Mouse (Mus musculus) NIH3T3 (cell line): ENCODE data around the gene Slc18a2.

ENCODE experiments used
- DNase-seq: peaks from one replicate; pipeline ENCODE4 v3.0.0-alpha.2; 2012; ENCODE audit warnings: low read depth

Gene Slc18a2

GRCm38 (mm10) chr19:59276354-59276753 is 15.7 kb downstream of the Slc18a2 start:
- DNase-seq = no peak

GRCm38 (mm10) chr19:59280841-59281240 is 20.1 kb downstream of the Slc18a2 start:
- DNase-seq = no peak

GRCm38 (mm10) chr19:59282001-59282400 is 21.3 kb downstream of the Slc18a2 start:
- DNase-seq = no peak

- no peak for DNase-seq
These were observed 28.3 kb downstream of the Slc18a2 start for GRCm38 (mm10) chr19:59289042-59289441.

- peak; percentile 56 for DNase-seq
These were observed 29.1 kb downstream of the Slc18a2 start for GRCm38 (mm10) chr19:59289811-59290210.

- no peak for DNase-seq
These were observed 31.6 kb downstream of the Slc18a2 start for GRCm38 (mm10) chr19:59292183-59292839.

GRCm38 (mm10) chr19:59315308-59315707 is 54.6 kb downstream of the Slc18a2 start:
- peak; percentile 31 for DNase-seq

GRCm38 (mm10) chr19:59316571-59316970 is 55.9 kb downstream of the Slc18a2 start:
- peak; percentile 71 for DNase-seq

- no peak for DNase-seq
These were observed 61.3 kb downstream of the Slc18a2 start, which contains the start of gene Rps12-ps3 for GRCm38 (mm10) chr19:59321990-59322389. Gene Rps12-ps3 (plus strand): TSS chr19:59322290.

- DNase-seq = no peak
These were observed 70.1 kb downstream of the Slc18a2 start for GRCm38 (mm10) chr19:59330816-59331225.

- no peak for DNase-seq
These were observed 76.0 kb downstream of the Slc18a2 start for GRCm38 (mm10) chr19:59336655-59337054.

GRCm38 (mm10) chr19:59337872-59338681 is 77.4 kb downstream of the Slc18a2 start:
- peak; percentile 47 for DNase-seq

GRCm38 (mm10) chr19:59339908-59340307 is 79.2 kb downstream of the Slc18a2 start:
- no peak for DNase-seq

GRCm38 (mm10) chr19:59342964-59343363 is 82.3 kb downstream of the Slc18a2 start:
- no peak for DNase-seq

- DNase-seq = peak; percentile 57
These were observed 83.6 kb downstream of the Slc18a2 start for GRCm38 (mm10) chr19:59344304-59344711.

- no peak for DNase-seq
These were observed 84.5 kb downstream of the Slc18a2 start for GRCm38 (mm10) chr19:59345081-59345657.
